Mouse (Mus musculus): ENCODE measurements at regions not wholly inside any gene's neighbourhood (a gene's known extent, or its start where the extent isn't known, plus 50 kb on each side); places are given as distances from the start of the nearest gene placed in this dataset.

DNA sequence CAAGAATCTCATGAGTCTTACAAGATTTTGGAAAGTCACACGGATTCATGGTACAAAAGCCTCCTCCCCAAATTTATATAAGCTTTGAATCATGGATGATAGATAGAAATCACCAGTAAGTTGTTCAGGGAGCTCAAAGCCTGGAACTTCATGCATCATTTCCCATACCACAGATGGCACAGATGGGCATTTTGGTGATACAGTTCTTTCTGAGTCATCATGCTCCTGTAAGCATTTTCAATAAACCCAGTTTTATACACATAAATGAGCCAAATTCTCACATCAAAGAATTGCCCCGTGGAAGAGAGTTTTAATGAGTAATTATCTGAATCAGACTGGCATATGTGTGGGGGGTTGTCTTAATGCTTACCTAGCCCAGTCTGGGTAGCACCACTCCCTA, 379.1 kb upstream of the Anxa10 start:
- DNase-seq (ENCODE audit: low spot score in 2 of 2) = peak; percentile 2 to 29
- intact Hi-C loops (cut with DNase I) = no loop called here

DNA sequence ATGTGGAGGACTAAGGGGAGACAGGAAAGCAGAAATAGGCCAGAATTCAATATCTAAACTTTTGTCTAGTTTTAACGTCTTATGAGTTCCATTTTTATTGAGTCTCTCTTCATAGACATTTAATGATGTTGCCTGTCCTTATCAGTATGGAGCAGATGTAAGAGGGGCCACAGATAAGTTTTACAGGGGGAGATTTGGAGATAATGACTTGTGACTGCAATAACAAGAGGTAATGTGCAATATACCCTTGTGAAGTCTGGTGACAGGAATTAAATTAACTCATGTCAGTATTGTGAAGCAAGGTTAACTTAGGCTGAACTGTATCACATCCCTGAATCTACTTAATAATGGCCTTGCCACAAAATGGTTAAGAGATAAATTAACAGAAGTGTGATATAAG, 359.6 kb upstream of the Anxa10 start:
- intact Hi-C loops (cut with DNase I) = no loop called here
- DNase-seq (ENCODE audit: low spot score in 2 of 2) = no peak

Measured in left cerebral cortex, postnatal 25 days (tissue).